Mouse (Mus musculus) lung, postnatal 0 days (tissue): ENCODE data around the gene Tmem238.

Experiments
- CTCF ChIP-seq: IDR thresholded peaks from 2 replicates; pipeline ENCODE4 v1.5.1; 2016; ENCODE audit warnings: antibody characterized with exemption, mild to moderate bottlenecking
- EP300 ChIP-seq: IDR thresholded peaks from 2 replicates; pipeline ENCODE4 v1.6.1; 2016; ENCODE audit warnings: antibody characterized with exemption, mild to moderate bottlenecking, control low read depth

GRCm38 (mm10) chr7:4782130-4782529 is 7.3 kb downstream of the Tmem238 start:
- TF ChIP-seq CTCF: no peak
- TF ChIP-seq EP300: no peak
